Mouse (Mus musculus) embryonic fibroblast, embryonic 13.5 days (primary cell): ENCODE results near the gene Rbbp6. TPM values are rescaled to one million over a fixed set of nuclear protein-coding genes. Genes with fewer than 3 reads are reported as not detected.
A peak's percentile ranks its signal among the peaks of the same experiment; 100 is the strongest.

Source experiments
- H3K27ac ChIP-seq: 2 replicates; pipeline ENCODE4 v1.5.1; 2012; ENCODE audit warnings: low read length, control low read depth, inconsistent platforms; ENCODE audit not compliant: insufficient read depth
- H3K4me1 ChIP-seq: 2 replicates; pipeline ENCODE4 v1.6.1; 2011; ENCODE audit warnings: low read length; ENCODE audit not compliant: control insufficient read depth, insufficient read depth
- H3K4me3 ChIP-seq: 2 replicates; pipeline ENCODE4 v1.5.1; 2011; ENCODE audit warnings: mild to moderate bottlenecking, control low read depth, low read length; ENCODE audit not compliant: insufficient read depth
- CTCF ChIP-seq: IDR thresholded peaks from 2 replicates; pipeline ENCODE4 v1.5.1; 2011; ENCODE audit warnings: mild to moderate bottlenecking, control low read depth, low read length, moderate library complexity, borderline replicate concordance; ENCODE audit not compliant: insufficient read depth
- POLR2A ChIP-seq: IDR thresholded peaks from 2 replicates; pipeline ENCODE4 v1.6.1; 2011; ENCODE audit warnings: low read depth, mild to moderate bottlenecking, control low read depth, low read length, moderate library complexity
- polyA plus RNA-seq: library from polyadenylated mRNA; stranded (reverse); fragments of >200 nt; gene quantifications from 2 replicates; pipeline ENCODE4 v1.2.4, GENCODE M21; 2011; ENCODE audit warnings: low read depth; ENCODE audit not compliant: missing spikeins, insufficient read length

Rbbp6 gene
- polyA plus RNA-seq, 1 experiment: 69.6 TPM

DNA sequence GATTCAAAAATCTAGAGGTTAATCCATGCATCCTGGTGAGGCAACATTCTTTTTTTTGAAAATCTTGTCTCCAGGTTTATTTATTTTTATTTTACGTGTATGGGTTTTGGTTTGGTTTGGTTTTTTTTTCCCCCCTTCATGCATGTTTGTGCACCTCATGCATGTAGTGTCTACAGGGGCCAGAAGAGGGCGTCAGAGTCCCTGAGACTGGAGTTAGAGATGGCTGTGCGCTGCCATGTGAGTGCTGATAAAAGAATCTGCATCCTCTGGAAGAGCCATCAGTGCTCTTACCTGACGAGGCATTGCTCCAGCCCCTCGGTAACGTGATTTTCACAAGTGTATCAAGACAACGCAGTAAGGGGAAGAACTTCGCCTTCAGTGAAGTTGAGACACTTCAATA is 23.4 kb upstream of the Rbbp6 start:
- no peak overlapping the region for H3K4me3 ChIP-seq
- H3K27ac ChIP-seq: no peak overlapping the region
- no peak for TF ChIP-seq POLR2A
- TF ChIP-seq CTCF: no peak
- H3K4me1 ChIP-seq: no peaks in the 10 kb centered on the region

GRCm38 (mm10) chr7:122945149-122945548 is 20.3 kb upstream of the Rbbp6 start:
- TF ChIP-seq POLR2A (no peak), CTCF (no peak)
- Histone ChIP-seq H3K4me1 (no peaks in the 10 kb centered on the region), H3K4me3 (no peak overlapping the region), H3K27ac (no peak overlapping the region)

DNA sequence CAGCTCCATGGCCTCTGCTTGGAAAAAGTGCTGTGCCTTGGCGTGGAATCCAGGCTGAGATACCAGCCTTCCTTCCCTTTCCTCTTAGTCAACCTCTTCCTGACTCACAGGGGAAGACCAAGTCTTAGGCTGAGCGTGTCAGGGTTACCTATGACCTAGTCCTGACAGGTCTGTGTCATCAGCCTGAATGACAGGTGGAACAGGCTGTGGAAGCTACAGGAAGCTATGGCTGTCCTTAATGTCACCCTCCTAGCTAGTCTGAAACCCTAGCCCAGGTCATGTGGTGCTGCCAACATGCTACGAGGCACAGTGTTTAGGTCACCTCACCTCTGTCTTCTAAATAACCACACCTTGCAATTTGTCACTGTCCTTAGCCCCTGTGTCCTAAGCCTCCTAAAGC is 16.2 kb upstream of the Rbbp6 start:
- peaks cover 2% of the 10 kb centered on the region for H3K4me1 ChIP-seq
- H3K27ac ChIP-seq: no peak overlapping the region
- TF ChIP-seq POLR2A (no peak), CTCF (no peak)
- H3K4me3 ChIP-seq: no peak overlapping the region

- peaks cover 4% of the 10 kb centered on the region for H3K4me1 ChIP-seq
- TF ChIP-seq CTCF (no peak), POLR2A (no peak)
- H3K27ac ChIP-seq: no peak overlapping the region
Observed at GRCm38 (mm10) chr7:122951464-122951863, 14.0 kb upstream of the Rbbp6 start.

GRCm38 (mm10) chr7:122952066-122952465 is 13.4 kb upstream of the Rbbp6 start:
- Histone ChIP-seq H3K4me1 (peaks cover 4% of the 10 kb centered on the region), H3K27ac (no peak overlapping the region), H3K4me3 (no peak overlapping the region)
- TF ChIP-seq POLR2A: no peak
- TF ChIP-seq CTCF: no peak

More at GRCm38 (mm10) chr7:122951464-122951863, 14.0 kb upstream of the Rbbp6 start:
- no peak overlapping the region for H3K4me3 ChIP-seq

GRCm38 (mm10) chr7:122954451-122955225 is 10.8 kb upstream of the Rbbp6 start:
- H3K4me1 ChIP-seq: peaks cover 4% of the 10 kb centered on the region
- no peak overlapping the region for H3K27ac ChIP-seq
- TF ChIP-seq CTCF (no peak), POLR2A (no peak)
- no peak overlapping the region for H3K4me3 ChIP-seq

DNA sequence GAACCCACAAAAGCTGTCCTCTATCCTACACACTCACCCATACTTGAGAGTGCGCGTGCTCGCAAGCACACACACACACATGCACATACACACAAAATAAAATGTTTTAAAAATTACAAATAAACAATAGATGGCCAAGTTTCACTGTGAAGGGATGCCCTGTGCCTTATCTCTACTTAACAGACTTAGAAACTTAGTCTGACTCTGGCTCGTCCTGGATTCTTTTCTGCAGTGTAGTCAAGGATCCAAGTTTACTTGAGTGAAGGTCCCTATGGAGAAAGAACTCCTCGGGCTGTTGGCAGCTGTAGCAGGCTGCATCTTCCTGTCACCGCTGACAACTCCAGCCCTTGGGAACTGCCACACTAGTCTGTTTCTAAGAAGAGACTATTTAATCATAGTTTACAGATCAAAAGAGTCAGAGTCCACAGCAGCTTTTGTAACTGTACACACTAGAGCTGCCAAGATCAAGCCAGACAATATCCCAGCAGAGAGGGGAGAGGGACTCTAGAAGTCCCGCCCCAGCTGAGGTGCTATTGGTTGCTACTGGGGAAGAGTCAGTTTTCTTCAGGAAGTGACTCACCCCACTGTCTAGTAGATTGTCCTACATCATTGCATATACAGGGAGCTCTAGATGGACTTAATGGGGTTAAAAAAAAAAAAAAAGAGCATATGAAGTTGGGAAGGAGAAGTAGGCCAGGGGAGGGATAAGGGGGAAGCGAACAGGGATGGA is 10.1 kb upstream of the Rbbp6 start:
- no peak for TF ChIP-seq POLR2A
- TF ChIP-seq CTCF: no peak
- H3K27ac ChIP-seq: peak overlapping the region; percentile 27; the same call in 1 of the 2 replicates
- no peak overlapping the region for H3K4me3 ChIP-seq
- H3K4me1 ChIP-seq: peaks cover 4% of the 10 kb centered on the region

DNA sequence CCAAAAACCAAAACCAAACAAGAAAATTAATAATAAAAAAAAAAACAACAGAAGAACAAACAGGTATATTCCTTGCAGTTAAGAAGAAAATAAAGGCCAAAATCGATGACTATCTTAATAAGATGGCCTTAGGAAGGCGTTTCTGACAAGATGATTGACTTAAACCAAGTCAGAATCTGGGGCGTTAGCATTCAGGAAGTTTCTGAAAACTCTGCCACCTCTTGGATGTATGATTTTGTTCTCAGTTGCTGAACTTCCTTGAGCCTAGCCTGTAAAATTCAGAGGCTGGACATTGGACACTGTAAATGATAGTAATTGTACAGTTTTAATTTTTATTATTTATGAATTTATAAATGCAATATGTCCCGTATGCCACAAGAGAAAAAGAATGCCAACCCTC is 3.3 kb downstream of the Rbbp6 start:
- Histone ChIP-seq H3K4me1 (peaks cover 3% of the 10 kb centered on the region; the same call in 1 of the 2 replicates), H3K4me3 (no peak overlapping the region), H3K27ac (no peak overlapping the region)
- TF ChIP-seq POLR2A: no peak
- no peak for TF ChIP-seq CTCF

DNA sequence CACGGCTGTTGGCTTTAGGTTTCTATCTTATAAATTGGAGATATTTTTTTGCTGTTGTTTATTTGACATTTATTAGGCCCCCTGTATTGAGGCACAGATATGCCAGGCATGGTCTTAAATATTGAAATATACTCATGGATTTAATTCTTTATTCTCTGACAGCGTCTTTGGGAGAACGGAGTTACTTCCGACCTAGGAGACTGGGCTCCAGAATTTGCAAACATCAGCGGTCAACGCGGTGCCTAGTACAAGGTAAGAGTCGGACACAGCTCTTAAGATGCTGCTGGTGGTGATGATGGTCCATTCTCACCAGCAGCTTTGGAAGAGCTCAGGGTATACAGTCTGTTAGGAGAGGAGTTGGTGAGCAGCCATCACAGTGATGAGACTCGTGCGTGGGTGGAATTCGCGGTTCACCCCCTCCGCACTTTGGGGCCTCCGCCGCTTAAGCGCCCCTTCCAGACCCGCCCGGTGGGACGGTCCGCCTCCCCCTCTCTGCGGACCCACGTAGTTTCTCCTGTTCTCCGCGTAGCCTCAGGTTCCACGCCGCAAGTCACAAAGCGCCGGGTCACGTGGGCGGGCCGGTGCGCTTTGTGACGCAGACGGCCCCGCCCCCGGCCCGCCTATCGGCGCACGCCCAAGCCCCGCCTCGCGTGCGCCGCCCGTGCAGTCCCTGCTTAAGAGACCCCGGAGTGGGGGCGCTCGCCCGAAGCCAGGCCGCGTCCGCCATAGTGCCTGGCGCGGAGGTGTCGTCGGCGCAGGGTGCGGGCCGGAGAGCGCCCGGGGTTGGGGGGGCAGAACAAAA is 3.9 kb downstream of the Rbbp6 start:
- peak; percentile 82 for TF ChIP-seq POLR2A
- TF ChIP-seq CTCF: no peak
- H3K4me3 ChIP-seq: peak overlapping the region; percentile 94
- peaks cover 3% of the 10 kb centered on the region; the same call in 1 of the 2 replicates for H3K4me1 ChIP-seq
- peak overlapping the region; percentile 80 for H3K27ac ChIP-seq

DNA sequence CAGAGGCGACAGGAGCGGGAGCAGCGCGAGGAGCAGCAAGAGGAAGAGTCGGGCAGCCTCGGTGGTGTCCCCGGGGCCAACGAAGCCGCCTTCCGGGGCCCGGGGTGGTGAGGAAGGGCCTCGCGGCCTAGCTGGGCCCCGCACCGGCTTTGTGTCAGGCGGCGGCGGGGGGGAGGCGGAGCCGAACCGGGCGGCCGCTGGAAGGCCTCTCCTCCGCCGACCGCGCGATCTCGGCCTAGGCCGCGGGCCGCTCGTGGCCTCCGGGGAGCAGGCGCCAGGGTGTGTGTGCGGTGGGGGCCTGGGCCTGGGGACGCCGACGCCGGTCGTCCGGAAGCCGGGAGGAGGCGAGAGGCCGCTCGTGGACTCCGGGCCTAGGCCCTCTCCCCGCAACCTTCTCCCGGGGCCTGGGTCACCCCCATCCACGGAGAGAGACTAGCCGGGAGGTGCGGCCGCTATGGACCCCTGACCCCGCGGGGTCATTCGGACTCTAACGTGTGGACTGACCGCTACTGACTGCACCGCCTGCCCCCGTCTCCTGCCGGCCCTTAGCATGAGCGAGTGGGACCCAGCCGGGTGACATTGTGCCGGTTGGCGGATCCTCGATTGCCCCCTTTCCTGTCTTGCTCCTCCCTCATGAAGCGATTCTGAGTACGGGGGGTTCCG is 4.8 kb downstream of the Rbbp6 start:
- TF ChIP-seq CTCF: no peak
- no peak for TF ChIP-seq POLR2A
- H3K4me1 ChIP-seq: peaks cover 3% of the 10 kb centered on the region; the same call in 1 of the 2 replicates
- H3K4me3 ChIP-seq: peak overlapping the region; percentile 94
- peak overlapping the region; percentile 80 for H3K27ac ChIP-seq
